Mouse (Mus musculus): ENCODE data around the gene Usp53.

The Usp53 gene

GRCm38 (mm10) chr3:122984249-122985182, at the start of gene Usp53:
Usp53 (minus strand) TSS chr3:122984510.
- DNase-seq (ENCODE audit: inconsistent ontology term) = peak; percentile 99

DNA sequence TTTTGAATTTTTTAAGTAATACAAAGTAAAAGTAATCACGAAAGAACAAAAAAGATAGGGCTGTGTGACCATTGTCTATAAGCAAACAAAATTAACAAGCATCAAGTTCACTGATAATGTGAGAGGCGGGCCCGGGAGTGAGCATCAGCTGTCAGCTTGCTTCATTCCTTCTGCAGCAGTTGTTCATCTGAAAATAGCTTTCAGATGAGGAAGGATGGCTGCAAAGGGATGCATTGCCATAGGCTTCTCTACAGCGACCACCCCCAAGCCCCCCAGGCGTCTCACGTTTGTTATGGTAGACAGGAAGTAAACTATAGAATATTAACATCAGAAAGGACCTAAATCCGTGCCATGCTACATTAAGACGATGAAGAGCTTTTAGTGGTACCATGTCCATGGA, 49.5 kb upstream of the Usp53 start:
- DNase-seq (ENCODE audit: inconsistent ontology term) = no peak

GRCm38 (mm10) chr3:123025634-123026033, 41.3 kb upstream of the Usp53 start:
- DNase-seq (ENCODE audit: inconsistent ontology term) = no peak

GRCm38 (mm10) chr3:123024496-123025234, 40.4 kb upstream of the Usp53 start:
- DNase-seq (ENCODE audit: inconsistent ontology term) = no peak

DNA sequence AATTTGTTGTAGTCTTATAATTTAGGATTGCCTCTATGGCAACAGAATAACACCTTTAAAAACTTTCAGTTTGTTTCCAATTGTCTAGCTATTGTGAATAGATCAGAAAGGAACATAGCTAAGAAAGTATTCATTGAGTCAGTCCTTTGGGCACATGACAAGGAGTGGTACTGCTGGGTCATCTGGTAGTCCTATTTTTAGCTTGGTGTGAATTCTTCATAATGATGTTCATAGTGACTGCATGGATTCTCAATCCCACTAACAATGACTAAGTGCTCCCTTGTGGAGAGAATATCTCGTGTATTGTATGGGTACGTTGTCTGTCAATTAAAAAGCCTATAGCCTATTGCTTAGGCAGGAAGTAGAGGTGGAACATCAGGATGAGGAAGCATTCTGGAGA, 34.5 kb upstream of the Usp53 start:
- peak; percentile 61 for DNase-seq (ENCODE audit: inconsistent ontology term)

- no peak for DNase-seq (ENCODE audit: inconsistent ontology term)
These were observed 29.2 kb upstream of the Usp53 start for GRCm38 (mm10) chr3:123013476-123013875.

- no peak for DNase-seq (ENCODE audit: inconsistent ontology term)
These were observed 25.1 kb upstream of the Usp53 start for GRCm38 (mm10) chr3:123009417-123009816.

- peak; percentile 75 for DNase-seq (ENCODE audit: inconsistent ontology term)
These were observed 23.1 kb upstream of the Usp53 start for GRCm38 (mm10) chr3:123007386-123007785.

- no peak for DNase-seq (ENCODE audit: inconsistent ontology term)
These were observed 16.7 kb upstream of the Usp53 start for GRCm38 (mm10) chr3:123001053-123001452.

DNA sequence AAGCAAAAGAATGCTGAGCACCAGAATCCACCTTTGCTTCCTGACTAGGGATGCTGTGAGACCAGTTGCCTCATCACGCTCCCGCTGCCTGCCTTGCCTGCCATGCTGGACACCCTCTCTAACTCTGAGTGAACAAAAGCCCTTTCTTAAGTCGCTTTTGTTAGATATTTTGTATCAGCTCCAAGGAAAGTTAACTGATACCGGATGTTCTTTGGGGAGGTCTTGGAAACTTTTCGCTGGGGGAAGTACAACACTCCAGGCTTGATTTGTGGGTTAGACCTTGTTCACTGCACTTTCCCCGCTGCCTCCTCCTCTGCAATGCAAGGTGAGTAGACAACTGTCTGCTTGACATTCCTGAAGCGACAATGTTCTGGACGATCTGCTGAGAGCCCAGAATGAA, 14.2 kb upstream of the Usp53 start:
- DNase-seq (ENCODE audit: inconsistent ontology term) = no peak

DNA sequence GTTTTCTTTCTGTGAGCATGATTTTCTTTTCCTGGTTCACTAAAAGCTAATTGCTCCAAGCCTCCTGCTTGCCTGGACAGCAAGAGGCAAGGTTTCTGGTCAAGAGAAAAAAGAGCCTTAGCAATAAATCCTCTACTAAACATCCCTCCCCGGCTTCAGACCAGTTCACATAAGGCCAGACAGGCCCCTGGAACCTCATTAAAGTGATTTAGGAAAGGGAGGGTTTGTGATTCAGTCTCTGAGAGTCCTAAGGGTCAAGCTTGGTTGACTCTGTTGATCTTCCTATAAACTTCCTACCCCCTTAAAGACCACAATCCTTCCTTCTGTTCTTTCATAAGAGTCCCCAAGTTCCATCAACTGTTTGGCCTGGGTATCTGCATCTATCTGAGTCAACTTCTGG, 12.7 kb upstream of the Usp53 start:
- DNase-seq (ENCODE audit: inconsistent ontology term) = no peak

- no peak for DNase-seq (ENCODE audit: inconsistent ontology term)
These were observed 2.6 kb upstream of the Usp53 start for GRCm38 (mm10) chr3:122986906-122987305.

DNA sequence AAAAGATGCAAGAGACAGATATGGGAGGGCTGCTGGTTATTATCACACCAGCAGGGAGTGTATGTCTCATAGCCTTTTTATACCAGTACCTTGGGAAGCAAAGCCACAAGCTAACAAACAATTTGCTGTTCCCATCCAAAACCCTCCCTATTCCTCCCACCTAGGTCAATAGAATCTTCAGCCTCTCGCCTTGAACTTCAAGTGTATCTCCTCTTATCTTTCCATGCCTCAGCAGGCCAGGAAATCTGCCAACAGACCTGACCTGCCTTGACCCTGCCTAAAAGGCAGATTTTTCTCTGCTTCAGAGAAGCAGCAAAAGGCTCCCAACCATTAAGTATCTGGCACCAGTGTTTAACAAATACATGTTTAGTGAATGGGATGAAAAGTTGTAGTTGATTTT, 2.1 kb upstream of the Usp53 start:
- DNase-seq (ENCODE audit: inconsistent ontology term) = no peak

GRCm38 (mm10) chr3:122985183-122985944, 1.1 kb upstream of the Usp53 start:
- DNase-seq (ENCODE audit: inconsistent ontology term) = no peak

DNA sequence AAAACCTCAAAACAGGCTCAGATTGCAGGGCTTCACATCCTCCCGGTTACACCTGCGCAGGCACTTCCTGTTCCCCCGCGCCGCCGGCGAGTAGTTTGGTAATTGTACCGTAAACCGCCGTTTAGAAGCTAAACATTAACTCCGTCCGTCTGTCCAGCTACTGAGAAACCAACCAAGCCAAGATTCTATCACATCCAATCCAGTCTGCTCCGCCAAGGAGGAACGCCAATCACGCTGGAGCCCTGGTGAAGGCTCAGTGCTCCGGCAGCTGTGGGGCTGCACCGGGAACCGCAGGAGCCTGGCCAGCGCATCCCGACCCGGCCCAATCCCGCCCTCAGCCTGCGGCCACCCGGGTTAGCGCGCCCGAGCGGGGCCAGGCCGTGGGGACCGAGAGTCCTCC, 461 bp downstream of the Usp53 start:
- DNase-seq (ENCODE audit: inconsistent ontology term) = no peak

GRCm38 (mm10) chr3:122975964-122976363, 8.3 kb downstream of the Usp53 start:
- DNase-seq (ENCODE audit: inconsistent ontology term) = no peak

DNA sequence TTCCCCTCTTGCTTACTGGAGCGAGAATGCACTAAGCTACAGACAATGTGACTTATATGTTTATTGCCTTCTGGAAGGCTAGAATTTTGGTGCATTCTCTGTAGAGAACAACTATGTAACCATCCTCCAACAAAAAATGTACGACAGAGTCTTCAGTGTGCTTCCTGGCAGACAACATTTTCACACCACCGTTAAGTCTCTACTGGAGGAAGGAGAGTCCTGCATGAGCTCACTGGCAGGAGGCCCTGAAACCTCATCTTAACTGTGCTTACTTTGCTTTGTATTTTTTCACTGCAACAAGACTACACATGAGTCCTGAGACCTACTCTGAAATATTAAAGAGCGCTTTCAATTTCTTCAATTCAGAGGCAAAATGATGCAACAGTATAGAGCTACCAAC, 8.9 kb downstream of the Usp53 start:
- DNase-seq (ENCODE audit: inconsistent ontology term) = no peak

DNA sequence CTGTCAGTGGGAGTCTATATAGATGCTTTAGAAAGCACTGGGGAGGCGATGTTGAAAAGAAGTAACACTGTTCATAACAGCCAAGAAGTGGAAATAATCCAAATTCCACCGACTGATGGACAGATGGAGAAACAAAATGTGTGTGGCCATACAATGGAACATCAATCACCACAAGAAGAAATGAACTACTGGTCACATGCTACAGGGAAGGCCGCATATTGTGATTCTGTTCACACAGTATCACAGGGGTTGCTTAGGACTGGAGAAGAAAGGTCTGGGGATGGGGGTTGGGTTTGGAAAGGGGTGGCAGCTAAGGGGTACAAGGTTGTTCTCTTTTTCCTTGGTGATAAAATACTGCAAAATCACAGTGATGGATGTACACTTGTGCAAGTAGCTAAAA, 9.5 kb downstream of the Usp53 start:
- DNase-seq (ENCODE audit: inconsistent ontology term) = no peak

- no peak for DNase-seq (ENCODE audit: inconsistent ontology term)
These were observed 12.0 kb downstream of the Usp53 start for GRCm38 (mm10) chr3:122972126-122972822.

DNA sequence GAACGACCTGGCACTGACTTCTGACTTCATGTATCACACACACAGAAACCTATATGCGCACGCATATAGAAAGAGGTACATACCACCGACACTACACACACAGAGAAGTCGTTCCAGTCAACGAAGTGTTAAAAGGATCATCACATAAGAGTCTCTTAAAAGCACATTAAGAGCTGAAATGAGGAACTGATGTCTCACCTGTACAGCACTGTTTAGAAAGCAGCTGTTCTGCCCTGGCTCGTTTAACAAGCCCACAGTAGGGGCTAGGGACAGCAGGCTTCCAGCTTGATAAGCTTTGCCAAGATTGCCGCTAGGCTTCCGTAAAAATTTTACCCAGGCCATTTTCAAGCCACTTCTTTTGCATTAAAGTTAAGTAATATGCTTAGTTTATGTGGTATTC, 15.9 kb downstream of the Usp53 start:
- DNase-seq (ENCODE audit: inconsistent ontology term) = no peak

GRCm38 (mm10) chr3:122964301-122964700, 20.0 kb downstream of the Usp53 start:
- DNase-seq (ENCODE audit: inconsistent ontology term) = no peak

DNA sequence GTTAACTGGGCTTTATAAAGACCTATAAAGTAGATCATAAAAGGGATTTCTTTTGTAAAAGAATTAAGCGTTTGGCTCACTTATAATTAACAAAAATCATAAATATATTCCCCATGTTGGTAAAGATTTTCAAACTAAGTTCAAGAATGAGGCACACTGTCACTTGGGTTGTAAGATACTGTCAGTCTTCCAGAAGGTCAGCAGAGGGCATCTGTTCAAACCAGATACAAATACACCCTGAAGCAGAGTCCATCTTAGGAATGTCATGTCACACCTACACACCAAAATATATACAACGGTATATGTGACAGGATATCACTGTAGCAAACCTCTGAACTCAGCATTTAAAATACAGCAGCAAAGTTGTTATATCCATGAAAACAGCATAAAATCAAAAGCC, 34.2 kb downstream of the Usp53 start:
- DNase-seq (ENCODE audit: inconsistent ontology term) = no peak
